Mouse (Mus musculus) kidney, adult 2 months (tissue): ENCODE results near the gene Mical3.

Experiments
- CTCF ChIP-seq: fragments of 200-500 bp; conservative IDR thresholded peaks from 2 replicates; pipeline ENCODE4 v1.5.1; 2011; ENCODE audit warnings: low read depth, mild to moderate bottlenecking, control low read depth, low read length, moderate library complexity, mixed read lengths; ENCODE audit not compliant: insufficient read depth, insufficient read length
- POLR2A ChIP-seq: fragments of 200-500 bp; IDR thresholded peaks from one replicate; pipeline ENCODE4 v1.6.1; 2011; ENCODE audit warnings: low read depth, low read length, control low read depth

DNA sequence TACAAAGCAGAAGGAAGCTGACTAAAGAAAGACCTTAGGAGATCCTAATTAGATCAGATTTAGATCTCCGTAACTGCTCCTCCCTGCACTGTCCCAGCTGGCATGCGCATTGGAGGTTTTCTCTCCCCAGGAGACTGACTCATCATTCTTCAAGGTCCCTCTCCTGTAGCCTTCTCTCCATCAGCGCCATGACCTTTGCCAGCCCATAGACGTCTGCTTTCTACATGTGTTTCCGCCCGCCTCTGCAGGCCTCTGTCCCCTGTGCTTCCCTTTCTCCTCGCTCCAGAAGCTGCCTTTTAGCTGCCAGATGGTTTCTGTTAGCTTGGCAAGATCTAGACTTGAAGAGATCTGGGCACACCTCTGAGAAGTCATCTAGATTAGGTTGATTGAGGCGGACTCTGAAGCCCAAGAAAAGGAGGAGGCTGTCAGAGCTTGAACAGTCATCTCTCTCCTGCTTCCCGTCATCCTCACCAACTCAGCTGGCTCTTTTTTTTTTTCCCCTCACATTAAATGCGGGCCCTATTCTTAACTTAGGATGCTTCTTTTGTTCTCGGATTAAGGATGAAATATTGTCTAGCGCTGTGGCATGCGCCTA is 14.3 kb upstream of the Mical3 start:
- TF ChIP-seq POLR2A (no peak), CTCF (no peak)
